Mouse (Mus musculus): ENCODE results near the gene Ccer2. TPM values are rescaled to one million over a fixed set of nuclear protein-coding genes. Genes with fewer than 3 reads are reported as not detected.

The Ccer2 gene
- polyA plus RNA-seq, 1 experiment, result not detected

DNA sequence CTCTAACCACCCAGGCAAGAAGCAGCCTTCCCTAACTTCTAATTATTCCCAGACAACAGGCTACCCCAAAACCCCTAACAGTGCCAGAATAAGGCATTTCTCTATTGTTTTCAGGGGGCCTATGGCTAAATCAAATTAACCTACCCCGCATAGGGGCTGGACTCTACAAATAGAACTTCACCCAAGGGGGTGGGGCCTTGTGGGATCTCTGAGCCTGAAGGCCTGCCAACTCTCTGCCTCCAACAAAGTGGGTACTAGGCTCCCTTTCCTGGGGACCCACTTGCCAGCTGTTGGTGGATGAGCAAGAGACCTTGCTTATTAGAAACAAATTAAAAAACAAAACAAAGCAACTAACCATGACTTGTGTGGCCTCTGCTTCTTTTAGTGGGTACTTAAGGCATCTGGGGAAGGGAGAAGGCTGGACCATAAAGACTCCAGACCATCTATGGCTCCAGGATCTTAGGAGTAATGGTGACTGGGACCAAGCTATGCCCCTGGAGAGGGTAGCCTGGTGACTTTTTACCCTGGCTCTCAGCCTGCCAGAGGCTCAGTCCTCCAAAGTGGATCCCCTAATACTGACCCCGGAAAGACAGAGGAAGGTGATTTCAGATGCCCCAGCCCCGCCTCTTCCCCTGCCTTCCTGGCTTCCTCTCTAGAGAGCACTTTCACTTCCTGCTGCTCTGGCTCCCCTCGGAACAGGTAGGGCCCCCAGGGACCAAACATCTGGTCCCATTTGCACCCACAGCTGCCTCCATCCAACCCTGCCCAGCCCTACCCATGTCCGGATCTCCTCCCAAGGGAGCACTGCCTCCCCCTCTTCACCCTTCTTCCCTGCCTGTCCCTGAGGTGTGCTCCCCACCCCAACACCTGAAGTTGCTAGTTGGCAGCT lies 32.6 kb downstream of the Ccer2 start, which contains the start of gene Rinl:
Rinl (plus strand) TSS at position 663 of the 889 bp plus-strand sequence.
- Histone ChIP-seq H3K36me3 (ENCODE audit: control insufficient read depth, insufficient read depth) (no peaks in the 10 kb centered on the region), H3ac (ENCODE audit: control insufficient read depth, insufficient read length, low read depth) (no peak within 1 kb of the TSS), H3K27me3 (ENCODE audit: control insufficient read depth, insufficient read depth, insufficient read length) (no peaks in the 10 kb centered on the region), H3K79me2 (ENCODE audit: control insufficient read depth, insufficient read depth) (no peaks in the 10 kb centered on the region), H3K4me3 (ENCODE audit: insufficient read depth, poor library complexity, severe bottlenecking) (no peak within 1 kb of the TSS), H3K79me3 (ENCODE audit: low read depth) (no peaks in the 10 kb centered on the region)
- no peak for TF ChIP-seq CEBPB (IDR thresholded peaks at IDR 0.05; ENCODE audit: low read depth)
- TF ChIP-seq MAX (IDR thresholded peaks at IDR 0.05), result no peak
- TF ChIP-seq MYOG (IDR thresholded peaks at IDR 0.05; ENCODE audit: control insufficient read depth, extremely low read depth, insufficient read length), result no peak
- no peak for TF ChIP-seq USF1 (IDR thresholded peaks at IDR 0.05; ENCODE audit: low read depth)
- TF ChIP-seq CTCF (IDR thresholded peaks at IDR 0.05; ENCODE audit: control insufficient read depth, insufficient read depth, insufficient read length), result no peak

DNA sequence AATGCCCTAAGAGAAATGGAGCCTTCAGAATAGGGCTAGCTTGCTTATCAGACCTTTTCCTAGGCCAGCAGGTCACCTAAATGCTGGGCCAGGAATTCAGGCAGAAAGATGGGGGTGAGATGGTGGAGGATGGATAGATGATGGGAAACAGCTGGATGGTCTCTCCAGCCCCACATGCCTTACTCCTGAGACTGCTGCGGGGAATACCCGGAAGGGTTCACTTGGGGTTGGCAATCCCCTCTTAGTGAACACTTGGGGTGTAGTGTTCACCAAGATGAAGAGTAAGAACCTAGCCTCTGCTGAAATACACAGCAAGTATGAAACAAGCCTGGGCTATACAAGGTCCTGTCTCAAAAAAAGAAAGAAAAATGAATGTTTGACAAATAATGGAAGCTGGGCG lies 33.3 kb downstream of the Ccer2 start:
- Histone ChIP-seq H3K79me2 (ENCODE audit: control insufficient read depth, insufficient read depth) (no peaks in the 10 kb centered on the region), H3K4me3 (ENCODE audit: insufficient read depth, poor library complexity, severe bottlenecking) (no peak overlapping the region)

DNA sequence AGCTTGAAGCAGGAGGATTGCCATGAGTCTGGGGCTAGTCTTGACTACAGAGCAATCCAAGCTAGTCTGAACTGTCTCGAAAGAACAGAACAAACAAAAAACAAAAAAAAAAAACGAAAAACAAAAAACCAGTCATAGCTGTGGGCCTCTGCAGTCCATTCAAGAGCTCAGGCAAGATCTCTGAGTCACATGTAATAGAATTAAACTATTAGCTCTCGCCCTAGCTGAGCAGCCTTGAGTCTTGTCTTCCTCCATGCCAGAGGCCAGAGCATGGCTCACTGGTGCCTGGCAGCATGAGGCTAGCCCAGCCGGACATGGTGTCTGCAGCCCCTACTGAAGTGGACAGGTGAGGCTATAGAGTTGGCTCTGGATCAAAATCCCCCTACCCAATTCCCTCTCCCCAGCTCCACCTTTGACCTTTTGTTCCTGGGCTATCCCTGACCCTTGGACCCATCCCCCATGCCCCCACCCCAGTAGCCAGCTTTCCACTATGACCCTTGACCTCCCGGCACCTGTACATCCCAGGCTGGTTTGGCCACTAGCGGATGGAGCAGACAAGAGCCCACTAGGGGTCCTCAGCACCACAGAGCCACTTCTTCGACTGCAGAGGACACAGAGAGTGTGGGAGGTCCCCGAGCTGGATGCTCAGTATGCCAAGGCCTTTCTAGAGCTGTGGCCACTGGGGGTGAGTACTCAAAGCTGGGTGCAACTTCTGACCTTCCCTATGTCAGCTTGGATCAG lies 34.3 kb downstream of the Ccer2 start:
- no peaks in the 10 kb centered on the region for H3K79me3 ChIP-seq (ENCODE audit: low read depth)
- no peak overlapping the region for H3ac ChIP-seq (ENCODE audit: control insufficient read depth, insufficient read length, low read depth)
- TF ChIP-seq USF1 (IDR thresholded peaks at IDR 0.05; ENCODE audit: low read depth), result no peak
- no peak for TF ChIP-seq FOSL1 (IDR thresholded peaks at IDR 0.05; ENCODE audit: insufficient read depth, low read length, poor library complexity, severe bottlenecking)
- TF ChIP-seq CEBPB (IDR thresholded peaks at IDR 0.05; ENCODE audit: low read depth), result no peak
- no peak for TF ChIP-seq MAX (IDR thresholded peaks at IDR 0.05)
- H3K4me3 ChIP-seq (ENCODE audit: insufficient read depth, poor library complexity, severe bottlenecking), result no peak overlapping the region
- H3K27me3 ChIP-seq (ENCODE audit: control insufficient read depth, insufficient read depth, insufficient read length), result no peaks in the 10 kb centered on the region
- no peaks in the 10 kb centered on the region for H3K79me2 ChIP-seq (ENCODE audit: control insufficient read depth, insufficient read depth)
- no peaks in the 10 kb centered on the region for H3K36me3 ChIP-seq (ENCODE audit: control insufficient read depth, insufficient read depth)

More for the DNA sequence above, 33.3 kb downstream of the Ccer2 start:
- Histone ChIP-seq H3K79me3 (ENCODE audit: low read depth) (no peaks in the 10 kb centered on the region), H3K27me3 (ENCODE audit: control insufficient read depth, insufficient read depth, insufficient read length) (no peaks in the 10 kb centered on the region), H3ac (ENCODE audit: control insufficient read depth, insufficient read length, low read depth) (no peak overlapping the region), H3K36me3 (ENCODE audit: control insufficient read depth, insufficient read depth) (no peaks in the 10 kb centered on the region)
- TF ChIP-seq MYOG (IDR thresholded peaks at IDR 0.05; ENCODE audit: control insufficient read depth, extremely low read depth, insufficient read length) (no peak), MYOD1 (IDR thresholded peaks at IDR 0.05; ENCODE audit: control insufficient read depth, insufficient read length, low read depth) (no peak), USF1 (IDR thresholded peaks at IDR 0.05; ENCODE audit: low read depth) (no peak), CEBPB (IDR thresholded peaks at IDR 0.05; ENCODE audit: low read depth) (no peak), FOSL1 (IDR thresholded peaks at IDR 0.05; ENCODE audit: insufficient read depth, low read length, poor library complexity, severe bottlenecking) (no peak)

DNA sequence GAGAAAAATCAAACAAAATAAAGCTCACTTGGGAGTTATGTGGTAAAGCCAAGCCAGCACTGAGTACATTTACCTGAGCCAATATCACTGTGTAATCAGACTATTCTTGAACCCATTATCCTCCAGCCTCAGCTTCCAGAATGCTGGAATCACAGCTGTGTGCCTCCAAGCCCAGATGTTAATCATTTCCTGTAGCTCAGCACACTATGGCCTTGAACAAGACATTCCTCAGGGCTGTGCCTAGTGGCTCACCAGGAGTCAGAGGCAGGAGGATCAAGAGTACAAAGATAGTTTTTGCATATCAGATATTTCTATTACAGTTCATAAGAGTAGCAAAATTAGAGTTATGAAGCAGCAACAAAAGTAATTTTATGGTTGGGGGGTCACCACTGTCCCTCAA lies 35.7 kb downstream of the Ccer2 start:
- no peaks in the 10 kb centered on the region for H3K79me2 ChIP-seq (ENCODE audit: control insufficient read depth, insufficient read depth)
- TF ChIP-seq USF1 (IDR thresholded peaks at IDR 0.05; ENCODE audit: low read depth) (no peak), MAX (IDR thresholded peaks at IDR 0.05) (no peak), MYOG (IDR thresholded peaks at IDR 0.05; ENCODE audit: control insufficient read depth, extremely low read depth, insufficient read length) (no peak), CTCF (IDR thresholded peaks at IDR 0.05; ENCODE audit: control insufficient read depth, insufficient read depth, insufficient read length) (no peak), CEBPB (IDR thresholded peaks at IDR 0.05; ENCODE audit: low read depth) (no peak), FOSL1 (IDR thresholded peaks at IDR 0.05; ENCODE audit: insufficient read depth, low read length, poor library complexity, severe bottlenecking) (no peak), MYOD1 (IDR thresholded peaks at IDR 0.05; ENCODE audit: control insufficient read depth, insufficient read length, low read depth) (no peak)
- no peaks in the 10 kb centered on the region for H3K36me3 ChIP-seq (ENCODE audit: control insufficient read depth, insufficient read depth)
- H3ac ChIP-seq (ENCODE audit: control insufficient read depth, insufficient read length, low read depth), result no peak overlapping the region
- no peaks in the 10 kb centered on the region for H3K79me3 ChIP-seq (ENCODE audit: low read depth)
- H3K27me3 ChIP-seq (ENCODE audit: control insufficient read depth, insufficient read depth, insufficient read length), result no peaks in the 10 kb centered on the region
- H3K4me3 ChIP-seq (ENCODE audit: insufficient read depth, poor library complexity, severe bottlenecking), result no peak overlapping the region

DNA sequence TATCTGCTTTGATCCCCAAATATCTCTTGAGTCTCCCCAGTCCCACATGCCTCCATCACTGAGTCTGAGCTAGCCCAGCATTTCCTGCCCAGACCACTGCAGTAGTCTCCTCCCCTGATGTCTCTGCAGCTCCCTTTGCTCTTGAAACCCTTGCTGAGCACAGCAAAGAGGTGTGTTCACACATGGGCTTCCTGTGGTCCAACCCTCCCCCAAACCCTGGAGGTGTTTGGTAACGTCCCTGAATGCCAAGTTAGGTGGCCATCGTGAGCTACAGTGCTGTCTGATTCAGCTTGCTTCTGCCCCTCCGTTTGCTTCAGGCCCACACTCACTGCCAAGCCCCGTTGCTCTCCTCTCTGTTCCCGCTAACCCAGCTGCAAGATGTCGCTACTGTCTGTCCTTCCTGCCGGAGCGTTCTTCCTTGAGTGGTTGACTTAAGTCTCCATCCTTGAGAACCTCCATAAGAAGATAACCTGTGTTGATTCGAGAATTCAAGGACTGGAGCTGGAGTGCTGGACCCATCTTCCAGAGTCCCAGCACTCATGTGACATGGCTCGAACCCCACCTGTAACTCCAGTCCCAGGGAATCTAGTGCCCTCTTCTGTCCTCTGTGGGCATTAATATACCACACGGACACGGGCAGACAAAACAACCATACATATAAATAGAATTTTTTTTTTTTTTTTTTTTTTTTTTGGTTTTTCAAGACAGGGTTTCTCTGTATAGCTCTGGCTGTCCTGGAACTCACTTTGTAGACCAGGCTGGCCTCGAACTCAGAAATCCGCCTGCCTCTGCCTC lies 36.6 kb downstream of the Ccer2 start:
- Histone ChIP-seq H3K79me2 (ENCODE audit: control insufficient read depth, insufficient read depth) (no peaks in the 10 kb centered on the region), H3K36me3 (ENCODE audit: control insufficient read depth, insufficient read depth) (no peaks in the 10 kb centered on the region), H3K4me3 (ENCODE audit: insufficient read depth, poor library complexity, severe bottlenecking) (no peak overlapping the region), H3ac (ENCODE audit: control insufficient read depth, insufficient read length, low read depth) (no peak overlapping the region), H3K27me3 (ENCODE audit: control insufficient read depth, insufficient read depth, insufficient read length) (no peaks in the 10 kb centered on the region), H3K79me3 (ENCODE audit: low read depth) (no peaks in the 10 kb centered on the region)
- no peak for TF ChIP-seq CEBPB (IDR thresholded peaks at IDR 0.05; ENCODE audit: low read depth)
- TF ChIP-seq USF1 (IDR thresholded peaks at IDR 0.05; ENCODE audit: low read depth), result no peak
- no peak for TF ChIP-seq CTCF (IDR thresholded peaks at IDR 0.05; ENCODE audit: control insufficient read depth, insufficient read depth, insufficient read length)
- no peak for TF ChIP-seq MAX (IDR thresholded peaks at IDR 0.05)
- TF ChIP-seq MYOG (IDR thresholded peaks at IDR 0.05; ENCODE audit: control insufficient read depth, extremely low read depth, insufficient read length), result no peak
- no peak for TF ChIP-seq FOSL1 (IDR thresholded peaks at IDR 0.05; ENCODE audit: insufficient read depth, low read length, poor library complexity, severe bottlenecking)
